Mouse (Mus musculus) olfactory bulb, adult 2 months (tissue): ENCODE measurements around the gene Ube2a.

ENCODE experiments used
- CTCF ChIP-seq: fragments of 200-500 bp; IDR thresholded peaks from 2 replicates; pipeline ENCODE4 v1.5.1; 2012; ENCODE audit warnings: low read depth, mild to moderate bottlenecking, low read length, moderate library complexity; ENCODE audit not compliant: insufficient read depth
- POLR2A ChIP-seq: fragments of 200-500 bp; IDR thresholded peaks from 2 replicates; pipeline ENCODE4 v1.6.1; 2012; ENCODE audit warnings: mild to moderate bottlenecking, low read depth, low read length, moderate library complexity; ENCODE audit not compliant: insufficient read depth

DNA sequence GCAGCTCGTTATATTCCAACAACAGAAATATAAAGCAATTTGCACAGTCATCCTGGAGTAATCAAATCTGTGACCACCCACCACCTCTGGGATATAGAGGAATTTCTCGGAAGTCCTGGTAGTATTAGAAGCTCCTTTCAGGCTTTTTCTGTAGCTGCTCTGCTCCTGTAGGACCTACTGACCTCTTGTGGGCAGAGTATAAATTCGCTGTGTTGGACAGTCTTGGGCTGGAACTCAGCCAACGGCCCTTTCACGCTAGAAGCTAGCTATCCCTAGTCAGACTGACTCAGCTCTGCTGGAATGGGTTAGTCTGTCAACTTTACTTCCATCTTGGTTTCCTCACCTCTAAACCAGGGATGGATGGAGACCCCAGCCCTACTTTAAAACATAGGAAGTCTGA, 43.4 kb upstream of the Ube2a start:
- no peak for TF ChIP-seq POLR2A
- TF ChIP-seq CTCF = no peak
